Mouse (Mus musculus) olfactory bulb, adult 2 months (tissue): Measurements from ENCODE around the gene Jdp2. TPM values are rescaled to one million over a fixed set of nuclear protein-coding genes. Genes with fewer than 3 reads are reported as not detected.

Experiments used
- H3K27ac ChIP-seq: fragments of 200-500 bp; 2 replicates; pipeline ENCODE4 v1.5.1; 2012; ENCODE audit warnings: low read depth, low read length; ENCODE audit not compliant: insufficient read depth
- H3K4me1 ChIP-seq: fragments of 200-500 bp; 2 replicates; pipeline ENCODE4 v1.6.1; 2012; ENCODE audit warnings: low read length; ENCODE audit not compliant: control insufficient read depth, insufficient read depth
- H3K4me3 ChIP-seq: fragments of 200-500 bp; 2 replicates; pipeline ENCODE4 v1.5.1; 2012; ENCODE audit warnings: mild to moderate bottlenecking, low read depth, low read length, moderate library complexity; ENCODE audit not compliant: insufficient read depth
- CTCF ChIP-seq: fragments of 200-500 bp; IDR thresholded peaks from 2 replicates; pipeline ENCODE4 v1.5.1; 2012; ENCODE audit warnings: low read depth, mild to moderate bottlenecking, low read length, moderate library complexity; ENCODE audit not compliant: insufficient read depth
- POLR2A ChIP-seq: fragments of 200-500 bp; IDR thresholded peaks from 2 replicates; pipeline ENCODE4 v1.6.1; 2012; ENCODE audit warnings: mild to moderate bottlenecking, low read depth, low read length, moderate library complexity; ENCODE audit not compliant: insufficient read depth
- WGBS: fragments of 180-500 bp; shearing (Covaris S2); methylation state at CpG from one replicate; pipeline ENCODE4 v1.1.7; 2018; 5-methylcytosine and 5-hydroxymethylcytosine counted together
- polyA plus RNA-seq: library from polyadenylated mRNA; stranded (reverse); fragments of >200 nt; gene quantifications from 2 replicates; pipeline ENCODE4 v1.2.4, GENCODE M21; 2012; ENCODE audit warnings: low replicate concordance; ENCODE audit not compliant: missing spikeins, insufficient read depth, insufficient read length

Jdp2 gene
- polyA plus RNA-seq, 1 experiment: not detected

- H3K27ac ChIP-seq: peak overlapping the region; percentile 43; the same call in 1 of the 2 replicates
- 65% methylated on average over 14 of the region's 14 CpGs for WGBS
Observed at GRCm38 (mm10) chr12:85607519-85608449, 9.0 kb downstream of the Jdp2 start.

DNA sequence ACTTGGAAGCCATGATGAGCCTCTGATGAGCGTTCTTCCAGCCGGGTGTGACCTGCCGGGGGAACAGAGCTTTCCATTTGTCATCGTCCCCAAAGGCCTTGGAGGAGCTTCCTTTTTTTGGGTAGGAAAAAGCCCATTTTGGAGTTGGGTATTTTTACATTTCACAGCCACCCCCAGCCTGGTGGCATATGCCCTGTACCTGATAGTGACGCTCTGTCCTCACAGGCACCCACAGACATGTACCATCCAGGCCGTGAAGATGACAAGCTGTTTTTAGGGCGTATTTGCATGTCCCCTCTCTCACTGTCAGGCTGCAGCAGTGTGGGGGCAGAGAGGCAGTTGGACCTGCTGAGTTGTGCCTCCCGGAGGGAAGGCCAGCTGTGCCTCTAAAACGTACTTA is 11.3 kb downstream of the Jdp2 start:
- no peak for TF ChIP-seq CTCF
- no peak for TF ChIP-seq POLR2A
- WGBS: 54% methylated on average over 9 of the region's 9 CpGs
- H3K4me1 ChIP-seq: peaks cover 40% of the 10 kb centered on the region
- H3K4me3 ChIP-seq: no peak overlapping the region
- H3K27ac ChIP-seq: peak overlapping the region; percentile 17; the same call in 1 of the 2 replicates

More at GRCm38 (mm10) chr12:85607519-85608449, 9.0 kb downstream of the Jdp2 start:
- no peak overlapping the region for H3K4me3 ChIP-seq
- peaks cover 51% of the 10 kb centered on the region for H3K4me1 ChIP-seq
- TF ChIP-seq POLR2A: no peak
- no peak for TF ChIP-seq CTCF

- H3K4me1 ChIP-seq: peaks cover 40% of the 10 kb centered on the region
- no peak overlapping the region for H3K27ac ChIP-seq
- 28% methylated on average over 4 of the region's 4 CpGs for WGBS
- H3K4me3 ChIP-seq: no peak overlapping the region
- TF ChIP-seq CTCF (no peak), POLR2A (no peak)
Observed at GRCm38 (mm10) chr12:85614090-85614489, 15.3 kb downstream of the Jdp2 start.

DNA sequence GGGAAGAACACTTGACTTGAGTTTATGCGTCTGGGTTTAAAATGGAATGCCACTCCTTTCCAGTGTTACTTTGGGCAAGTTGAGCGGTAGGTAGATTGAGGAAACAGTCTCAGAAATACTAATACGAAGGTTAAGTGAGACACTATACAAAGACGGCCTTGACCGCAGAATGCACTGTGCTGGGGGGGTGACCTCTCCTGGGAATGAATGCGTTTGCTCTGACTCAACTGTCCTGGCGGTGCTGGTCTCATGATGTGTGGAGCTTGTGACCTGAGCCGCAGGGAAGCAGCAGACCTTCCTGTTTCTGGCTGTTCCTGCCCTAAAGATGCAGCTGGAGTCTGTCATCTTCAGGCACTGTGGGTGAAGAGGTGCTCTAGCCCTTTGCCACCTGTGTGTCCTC is 16.7 kb downstream of the Jdp2 start:
- TF ChIP-seq POLR2A (no peak), CTCF (no peak)
- Histone ChIP-seq H3K27ac (no peak overlapping the region), H3K4me3 (no peak overlapping the region), H3K4me1 (peaks cover 39% of the 10 kb centered on the region)
- WGBS: 89% methylated on average over 8 of the region's 8 CpGs

- H3K27ac ChIP-seq: no peak overlapping the region
- TF ChIP-seq POLR2A: no peak
- no peak for TF ChIP-seq CTCF
- H3K4me3 ChIP-seq: no peak overlapping the region
- WGBS: 92% methylated on average over 9 of the region's 9 CpGs
- peaks cover 45% of the 10 kb centered on the region for H3K4me1 ChIP-seq
Observed at GRCm38 (mm10) chr12:85617885-85618284, 19.1 kb downstream of the Jdp2 start.

DNA sequence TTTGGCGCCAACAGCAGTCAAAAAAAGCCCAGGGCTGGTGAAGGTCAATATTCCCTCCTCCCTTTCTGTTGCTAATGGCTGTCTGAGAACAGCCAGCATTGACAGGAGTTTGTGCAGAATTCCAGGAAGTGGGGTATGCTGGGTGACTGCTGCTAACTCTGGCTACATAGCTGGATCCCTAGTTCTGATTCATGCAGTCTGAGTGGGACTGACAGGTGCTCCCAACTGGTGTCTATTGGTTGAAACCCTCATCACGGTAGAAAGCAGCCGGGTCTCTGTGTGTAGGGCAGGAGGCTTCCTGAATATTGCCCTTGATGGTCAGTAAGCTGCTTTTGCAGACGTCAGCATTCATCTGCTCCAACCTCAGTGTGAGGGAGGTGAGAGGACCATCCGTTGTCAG is 19.6 kb downstream of the Jdp2 start:
- H3K27ac ChIP-seq: no peak overlapping the region
- WGBS: 73% methylated on average over 5 of the region's 5 CpGs
- TF ChIP-seq POLR2A (no peak), CTCF (no peak)
- H3K4me3 ChIP-seq: no peak overlapping the region
- H3K4me1 ChIP-seq: peaks cover 43% of the 10 kb centered on the region

- no peak overlapping the region for H3K4me3 ChIP-seq
- 54% methylated on average over 7 of the region's 7 CpGs for WGBS
- peak overlapping the region; percentile 82; the same call in 1 of the 2 replicates for H3K27ac ChIP-seq
- peaks cover 51% of the 10 kb centered on the region for H3K4me1 ChIP-seq
- no peak for TF ChIP-seq POLR2A
- TF ChIP-seq CTCF: no peak
Observed at GRCm38 (mm10) chr12:85619283-85619897, 20.6 kb downstream of the Jdp2 start.

GRCm38 (mm10) chr12:85619898-85620443 is 21.1 kb downstream of the Jdp2 start:
- Histone ChIP-seq H3K27ac (peak overlapping the region; percentile 82), H3K4me3 (no peak overlapping the region), H3K4me1 (peaks cover 48% of the 10 kb centered on the region)
- no peak for TF ChIP-seq POLR2A
- no peak for TF ChIP-seq CTCF
- WGBS: 42% methylated on average over 11 of the region's 11 CpGs

DNA sequence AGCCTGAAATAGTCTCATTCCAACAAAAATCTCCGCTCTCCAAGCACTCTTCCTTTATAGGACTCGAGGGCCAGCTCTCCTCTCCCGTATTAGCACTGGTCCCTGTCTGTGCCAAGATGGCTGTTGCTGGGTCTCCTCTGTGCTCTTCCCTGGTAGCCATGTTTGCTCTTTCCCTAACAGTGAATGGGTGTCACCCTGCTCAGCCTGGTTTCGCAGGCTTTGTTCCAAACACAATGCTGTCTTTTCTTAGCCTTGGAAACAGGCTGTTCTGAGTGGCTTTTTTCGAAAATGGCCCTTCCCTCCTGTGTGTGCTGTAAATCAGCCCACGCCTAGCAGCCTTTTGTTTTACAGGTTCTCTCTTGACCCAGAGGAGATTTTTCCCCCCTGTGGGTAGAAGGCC is 22.2 kb downstream of the Jdp2 start:
- Histone ChIP-seq H3K4me3 (no peak overlapping the region), H3K4me1 (peaks cover 49% of the 10 kb centered on the region), H3K27ac (peak overlapping the region; percentile 82)
- TF ChIP-seq CTCF (no peak), POLR2A (no peak)
- 35% methylated on average over 6 of the region's 6 CpGs for WGBS
